Mouse (Mus musculus): ENCODE data around the gene Iqca.

DNA sequence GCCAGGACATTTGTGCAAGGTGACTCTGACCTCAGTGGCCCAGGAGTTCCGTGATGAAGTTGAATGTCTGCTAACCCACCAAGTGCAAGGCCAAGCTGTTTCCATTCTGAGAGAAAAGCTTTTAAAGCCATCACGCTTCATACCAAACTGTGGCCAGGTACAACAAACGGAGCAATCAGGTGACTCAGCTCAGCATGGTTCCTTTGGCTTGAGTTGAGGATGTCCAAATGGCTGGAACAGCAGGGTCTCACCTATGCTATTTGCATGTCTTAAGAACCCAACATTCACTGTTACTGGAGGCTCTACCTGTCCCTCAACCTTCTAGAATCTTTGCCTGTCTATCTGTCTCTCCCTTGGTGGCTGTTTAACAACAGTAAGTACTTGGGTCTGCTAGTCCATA is 93.1 kb downstream of the Iqca start:
- TF ChIP-seq CTCF (IDR thresholded peaks at IDR 0.05; ENCODE audit: extremely low read depth, insufficient read depth, low read length) (no peak), POLR2A (IDR thresholded peaks at IDR 0.05; ENCODE audit: extremely low read depth, insufficient read depth, low read length) (no peak)

Data from cortical plate, adult 2 months (tissue).